Mouse (Mus musculus): ENCODE results near the gene Racgap1.

DNA sequence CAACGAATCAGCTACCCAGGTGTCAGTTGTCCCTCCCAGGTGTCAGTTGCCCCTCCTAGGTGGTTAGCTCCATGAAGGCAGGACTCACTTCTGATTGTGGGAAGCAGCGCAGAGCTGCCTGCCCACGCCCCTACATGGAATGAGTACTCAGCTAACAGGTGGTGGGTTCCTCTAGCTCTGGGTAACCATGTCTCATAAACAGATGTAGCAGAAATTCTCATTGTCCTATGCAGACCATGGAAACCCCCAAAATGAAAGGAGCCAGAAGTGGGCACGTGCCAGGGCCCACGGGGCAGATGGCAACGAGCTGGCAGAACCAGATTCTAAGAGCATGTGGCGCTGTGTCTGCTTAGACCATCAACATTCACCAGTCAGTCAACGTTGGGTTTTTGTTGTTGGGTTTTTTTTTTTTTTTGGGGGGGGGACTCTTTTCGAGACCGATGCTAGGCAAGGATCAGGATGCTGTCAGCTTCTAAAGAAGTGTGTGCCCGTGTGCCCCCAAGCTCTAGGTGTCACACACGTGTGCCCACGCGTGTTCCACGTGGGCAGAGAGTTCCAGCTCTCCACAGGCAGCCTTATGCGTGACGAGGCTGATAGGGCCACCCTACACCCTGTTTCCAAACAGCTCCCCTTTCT, 12.6 kb upstream of the Racgap1 start:
- TF ChIP-seq CTCF (IDR thresholded peaks at IDR 0.05) (no peak), POLR2A (IDR thresholded peaks at IDR 0.05; ENCODE audit: insufficient read depth, low read depth, low read length) (no peak)

All from heart, adult 2 months (tissue).